Mouse (Mus musculus) olfactory bulb, adult 2 months (tissue): Measurements from ENCODE around the gene Ece1.

ENCODE experiments used
- CTCF ChIP-seq: fragments of 200-500 bp; IDR thresholded peaks from 2 replicates; pipeline ENCODE4 v1.5.1; 2012; ENCODE audit warnings: low read depth, mild to moderate bottlenecking, low read length, moderate library complexity; ENCODE audit not compliant: insufficient read depth
- POLR2A ChIP-seq: fragments of 200-500 bp; IDR thresholded peaks from 2 replicates; pipeline ENCODE4 v1.6.1; 2012; ENCODE audit warnings: mild to moderate bottlenecking, low read depth, low read length, moderate library complexity; ENCODE audit not compliant: insufficient read depth

GRCm38 (mm10) chr4:137907979-137908378 lies 45.9 kb downstream of the Ece1 start:
- TF ChIP-seq CTCF (no peak), POLR2A (no peak)
